Mouse (Mus musculus) spleen, adult 2 months (tissue): ENCODE results near the gene Itpr1. TPM values are rescaled to one million over a fixed set of nuclear protein-coding genes. Genes with fewer than 3 reads are reported as not detected.
A peak's percentile ranks its signal among the peaks of the same experiment; 100 is the strongest.

Experiments used
- DNase-seq, 2 experiments: peaks; one replicate each; pipeline versions ENCODE4 v3.0.0 to v3.0.0-alpha.2; 2012 to 2021; ENCODE audit warnings: low spot score in 2 of 2, low read depth in 1 of 2
- H3K27ac ChIP-seq: fragments of 200-500 bp; 2 replicates; pipeline ENCODE4 v1.5.1; 2012; ENCODE audit warnings: low read length, inconsistent platforms; ENCODE audit not compliant: insufficient read depth
- H3K27me3 ChIP-seq: fragments of 200-500 bp; 2 replicates; pipeline ENCODE4 v1.6.1; 2012; ENCODE audit warnings: mild to moderate bottlenecking, moderate library complexity, low read length, inconsistent platforms; ENCODE audit not compliant: control insufficient read depth, insufficient read depth
- H3K36me3 ChIP-seq: fragments of 200-500 bp; 2 replicates; pipeline ENCODE4 v1.6.1; 2012; ENCODE audit warnings: mild to moderate bottlenecking, low read length, inconsistent platforms; ENCODE audit not compliant: control insufficient read depth, insufficient read depth
- H3K4me1 ChIP-seq: fragments of 200-500 bp; 2 replicates; pipeline ENCODE4 v1.6.1; 2011; ENCODE audit warnings: inconsistent platforms; ENCODE audit not compliant: control insufficient read depth, insufficient read depth, insufficient read length
- H3K4me3 ChIP-seq: fragments of 200-500 bp; 2 replicates; pipeline ENCODE4 v1.5.1; 2011; ENCODE audit warnings: mild to moderate bottlenecking, inconsistent platforms; ENCODE audit not compliant: insufficient read depth, insufficient read length; ENCODE audit errors: extremely low read depth
- CTCF ChIP-seq: fragments of 200-500 bp; IDR thresholded peaks from 2 replicates; pipeline ENCODE4 v1.5.1; 2011; ENCODE audit warnings: mild to moderate bottlenecking, inconsistent platforms; ENCODE audit not compliant: insufficient read depth, insufficient read length, insufficient replicate concordance; ENCODE audit errors: extremely low read depth
- POLR2A ChIP-seq: fragments of 200-500 bp; IDR thresholded peaks from 2 replicates; pipeline ENCODE4 v1.6.1; 2011; ENCODE audit warnings: low read depth, low read length, inconsistent platforms
- WGBS: fragments of 180-500 bp; shearing (Covaris S2); methylation state at CpG from one replicate; pipeline ENCODE4 v1.1.7; 2018; 5-methylcytosine and 5-hydroxymethylcytosine counted together
- polyA plus RNA-seq: library from polyadenylated mRNA; depleted of rRNA; stranded (reverse); fragments of >200 nt; gene quantifications from 2 replicates; pipeline ENCODE4 v1.2.3, GENCODE M21; 2012

Gene Itpr1
- polyA plus RNA-seq, 1 experiment = 17.9 TPM

DNA sequence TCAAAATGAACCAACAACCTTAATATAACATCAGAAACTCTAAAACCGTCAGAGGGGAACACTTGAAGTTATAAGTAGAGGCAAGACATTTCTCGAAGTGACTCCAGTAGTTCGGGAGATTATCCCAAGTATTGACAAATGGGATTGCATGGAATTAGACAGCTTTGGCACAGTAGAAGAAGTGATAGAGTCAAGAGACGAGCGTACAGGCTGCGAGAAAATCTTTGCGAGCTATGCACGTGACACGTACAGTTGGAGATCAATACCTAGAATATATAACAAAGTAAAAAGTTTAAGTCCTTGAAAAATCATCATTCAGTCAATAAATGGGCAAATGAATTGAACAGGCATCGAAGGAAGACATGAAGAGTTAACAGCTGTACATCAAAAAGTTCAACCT is 112.5 kb downstream of the Itpr1 start:
- Histone ChIP-seq H3K4me1 (peaks cover 9% of the 10 kb centered on the region; the same call in 1 of the 2 replicates), H3K27me3 (no peaks in the 10 kb centered on the region), H3K4me3 (no peak overlapping the region), H3K27ac (no peak overlapping the region), H3K36me3 (0 out of 2 replicates have a peak, but pooled peaks cover 2% of the 10 kb centered on the region)
- 85% methylated on average over 10 of the region's 10 CpGs for WGBS
- DNase-seq = no peak
- no peak for TF ChIP-seq CTCF
- no peak for TF ChIP-seq POLR2A

DNA sequence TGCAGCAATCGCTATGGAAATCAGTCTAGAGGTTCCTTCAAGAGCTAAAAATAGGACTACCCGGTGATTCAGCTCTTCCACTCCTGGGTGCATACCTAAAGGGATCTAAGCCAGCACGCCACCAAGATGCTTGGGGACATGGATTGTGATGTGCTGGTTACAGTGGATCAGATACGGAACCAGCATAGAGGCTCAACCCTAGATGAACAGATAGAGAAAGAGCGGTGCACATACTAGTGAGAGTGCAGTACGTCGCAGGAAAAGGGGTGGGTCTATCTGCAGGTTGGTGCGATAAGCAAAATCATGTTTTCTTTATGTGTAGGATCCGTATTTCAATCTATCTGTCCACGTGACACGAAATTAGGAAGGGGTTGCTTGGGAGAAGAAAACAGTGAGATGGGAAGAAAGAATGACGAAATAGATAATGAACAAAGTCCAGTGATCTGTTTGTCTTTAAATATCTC is 113.1 kb downstream of the Itpr1 start:
- H3K36me3 ChIP-seq = 0 out of 2 replicates have a peak, but pooled peaks cover 2% of the 10 kb centered on the region

DNA sequence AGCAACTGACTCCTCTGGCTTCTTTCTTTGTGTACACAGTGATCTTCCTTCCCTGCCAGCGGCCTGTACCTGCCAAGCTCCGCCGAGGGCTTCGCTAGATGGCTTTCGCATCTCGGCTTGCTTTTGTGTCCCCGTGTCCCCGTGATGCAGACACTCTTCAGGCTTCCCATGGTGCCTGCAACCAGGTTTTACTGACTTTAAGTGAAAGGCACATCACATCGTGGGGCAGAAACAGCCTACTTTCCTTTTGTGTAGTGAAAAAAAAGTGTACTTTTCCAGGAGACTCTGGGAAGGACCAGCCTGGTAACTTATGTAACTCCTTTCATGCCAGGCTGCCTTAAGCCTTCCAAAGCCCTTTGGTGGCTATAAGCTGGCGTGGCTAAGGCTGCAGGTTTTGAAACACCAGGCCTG is 113.9 kb downstream of the Itpr1 start:
- no peak for DNase-seq
- peaks cover 9% of the 10 kb centered on the region; the same call in 1 of the 2 replicates for H3K4me1 ChIP-seq
- no peak overlapping the region for H3K27ac ChIP-seq
- H3K27me3 ChIP-seq = no peaks in the 10 kb centered on the region
- H3K4me3 ChIP-seq = no peak overlapping the region
- TF ChIP-seq POLR2A (no peak), CTCF (no peak)
- 85% methylated on average over 10 of the region's 10 CpGs for WGBS
- H3K36me3 ChIP-seq = 0 out of 2 replicates have a peak, but pooled peaks cover 2% of the 10 kb centered on the region

More for the DNA sequence above, 113.1 kb downstream of the Itpr1 start:
- TF ChIP-seq CTCF = no peak
- H3K4me3 ChIP-seq = no peak overlapping the region
- peaks cover 9% of the 10 kb centered on the region; the same call in 1 of the 2 replicates for H3K4me1 ChIP-seq
- 81% methylated on average over 12 of the region's 12 CpGs for WGBS
- no peaks in the 10 kb centered on the region for H3K27me3 ChIP-seq
- H3K27ac ChIP-seq = no peak overlapping the region
- DNase-seq = no peak

DNA sequence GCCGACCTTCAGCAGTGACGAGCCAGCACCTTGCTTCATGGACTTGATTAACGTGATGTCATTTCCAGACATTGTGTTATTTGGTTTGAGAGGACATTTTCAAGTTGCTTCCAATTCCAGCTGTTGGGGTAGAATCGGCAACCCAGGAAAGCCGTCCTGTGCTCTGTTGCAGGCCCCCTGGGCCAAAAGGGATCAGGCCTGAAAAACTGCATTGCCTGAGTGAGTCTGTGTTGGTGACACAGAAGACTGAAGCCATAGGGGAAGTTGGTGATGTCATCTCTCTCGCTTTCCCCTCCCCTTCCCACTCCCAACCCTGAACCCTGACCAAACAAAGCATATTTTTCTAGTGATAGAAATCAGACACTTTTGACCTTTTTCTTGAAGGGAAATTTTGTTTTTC is 114.7 kb downstream of the Itpr1 start:
- peaks cover 9% of the 10 kb centered on the region; the same call in 1 of the 2 replicates for H3K4me1 ChIP-seq

DNA sequence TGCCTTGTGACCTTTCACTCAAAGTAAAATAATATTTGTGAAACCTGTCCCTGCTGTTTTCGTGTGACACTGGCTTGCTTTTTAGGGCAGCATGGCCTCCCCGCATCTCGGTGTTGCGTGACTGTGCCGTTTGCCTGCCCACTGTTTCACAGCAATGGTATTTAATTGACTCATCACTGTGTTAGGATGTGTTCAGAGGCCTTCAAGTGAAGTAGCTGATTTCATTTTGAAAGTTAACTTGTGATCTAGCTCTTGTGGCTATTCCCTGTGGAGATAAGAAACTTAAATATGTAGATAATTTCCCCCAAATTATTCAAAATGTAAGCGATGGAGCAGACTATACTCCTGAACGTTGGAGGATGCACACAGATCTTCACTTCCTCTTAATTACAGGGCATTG is 115.4 kb downstream of the Itpr1 start:
- Histone ChIP-seq H3K4me1 (peaks cover 9% of the 10 kb centered on the region; the same call in 1 of the 2 replicates), H3K36me3 (0 out of 2 replicates have a peak, but pooled peaks cover 2% of the 10 kb centered on the region), H3K4me3 (no peak overlapping the region), H3K27me3 (no peaks in the 10 kb centered on the region), H3K27ac (no peak overlapping the region)
- TF ChIP-seq CTCF (no peak), POLR2A (no peak)
- DNase-seq = no peak
- 59% methylated on average over 7 of the region's 7 CpGs for WGBS

More for the DNA sequence above, 114.7 kb downstream of the Itpr1 start:
- H3K27me3 ChIP-seq = no peaks in the 10 kb centered on the region
- H3K36me3 ChIP-seq = 0 out of 2 replicates have a peak, but pooled peaks cover 2% of the 10 kb centered on the region
- TF ChIP-seq CTCF (no peak), POLR2A (no peak)
- DNase-seq = peak; percentile 31 to 38
- no peak overlapping the region; the same call in 1 of the 2 replicates for H3K27ac ChIP-seq
- 54% methylated on average over 6 of the region's 6 CpGs for WGBS
- H3K4me3 ChIP-seq = no peak overlapping the region

DNA sequence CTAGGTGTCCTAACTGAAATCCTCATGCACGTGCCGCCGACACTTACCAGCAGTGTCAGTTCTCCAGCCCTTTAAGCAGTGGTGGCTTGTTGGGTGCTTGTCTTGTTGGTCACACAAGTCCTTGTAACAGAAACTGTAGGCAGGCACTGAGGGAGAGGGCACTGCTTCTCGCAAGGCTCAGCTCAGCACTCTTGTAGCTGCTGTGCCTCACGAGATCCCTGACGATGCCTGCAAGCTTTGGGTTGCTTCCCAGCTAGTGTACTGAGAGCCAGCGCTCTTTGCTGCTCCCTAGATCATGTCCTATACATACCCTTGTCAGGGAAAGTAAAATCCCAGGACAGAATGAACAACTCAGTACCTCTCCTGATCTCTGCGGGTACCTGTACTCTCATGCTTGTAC is 117.6 kb downstream of the Itpr1 start:
- Histone ChIP-seq H3K4me3 (no peak overlapping the region), H3K27ac (no peak overlapping the region), H3K27me3 (no peaks in the 10 kb centered on the region), H3K36me3 (no peaks in the 10 kb centered on the region), H3K4me1 (peaks cover 9% of the 10 kb centered on the region; the same call in 1 of the 2 replicates)
- WGBS = 93% methylated on average over 8 of the region's 8 CpGs
- DNase-seq = no peak
- TF ChIP-seq POLR2A (no peak), CTCF (no peak)

DNA sequence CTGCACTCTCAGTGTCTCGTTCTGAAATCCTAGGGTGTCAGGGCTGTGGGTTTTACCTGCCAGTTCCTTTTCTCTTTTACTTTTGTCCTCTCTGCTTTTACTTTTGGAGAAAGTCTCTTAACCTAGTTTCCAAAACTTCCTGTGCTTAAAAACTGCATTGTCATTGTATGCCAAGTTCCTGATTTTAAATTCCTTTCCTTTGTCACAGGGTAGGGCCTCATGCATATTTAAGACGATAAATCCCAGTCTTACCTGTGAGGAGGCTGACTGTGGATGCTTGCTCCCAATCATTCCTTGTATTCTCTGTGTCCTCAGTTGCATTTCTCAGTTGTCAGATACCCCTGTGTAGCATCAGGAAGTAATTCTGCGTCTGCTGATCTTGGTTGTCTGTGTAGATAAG is 118.4 kb downstream of the Itpr1 start:
- H3K4me1 ChIP-seq = peaks cover 9% of the 10 kb centered on the region; the same call in 1 of the 2 replicates
- H3K36me3 ChIP-seq = no peaks in the 10 kb centered on the region
- TF ChIP-seq POLR2A = no peak
- no peak for TF ChIP-seq CTCF
- DNase-seq = no peak
- WGBS = 56% methylated on average over 3 of the region's 3 CpGs
- H3K27ac ChIP-seq = no peak overlapping the region
- H3K27me3 ChIP-seq = no peaks in the 10 kb centered on the region
- H3K4me3 ChIP-seq = no peak overlapping the region
